Mouse (Mus musculus): ENCODE measurements around the gene Dhcr7.

GRCm38 (mm10) chr7:143805199-143805624, 17.7 kb upstream of the Dhcr7 start:
- TF ChIP-seq GATA1 (IDR thresholded peaks at IDR 0.05; ENCODE audit: low read length) (no peak), TAL1 (IDR thresholded peaks at IDR 0.05; ENCODE audit: low read length) (no peak)
